ENCODE assay signal across 13 mouse cellular contexts in genomic region chr2:125452369-125453097, GRCm38 (mm10). TPM values are rescaled to one million over a fixed set of nuclear protein-coding genes. Genes with fewer than 3 reads are reported as not detected.
DNase-seq lines count a peak whose midpoint lies in the region; ATAC-seq and TF ChIP-seq lines count a peak whose summit lies in the region.
"Had no signal": no experiment of that assay in that cellular context is flagged by ENCODE, and none has a peak within 500 bp of the region (broad histone marks: within the 10 kb centered on the region; RNA-seq: fewer than 3 reads in every experiment).

No protein-coding gene starts in this region.

- no peak overlapping the region for H3K4me3 ChIP-seq in gastrocnemius, adult 2 months
- H3K4me3 ChIP-seq in lung, embryonic 14.5 days (ENCODE audit: low read depth, low read length) = no peak overlapping the region
- no peak overlapping the region for H3K4me3 ChIP-seq in heart, embryonic 16.5 days (ENCODE audit: low read length)
- H3K4me3 ChIP-seq in midbrain, embryonic 16.5 days (ENCODE audit: low read depth, low read length) = no peak overlapping the region
- H3K4me3 ChIP-seq: lung, embryonic 15.5 days; myocyte; stomach, embryonic 15.5 days had no signal

- WGBS in lung, embryonic 14.5 days = 47% methylated on average over 6 of the region's 6 CpGs
- 49% methylated on average over 6 of the region's 6 CpGs for WGBS in heart, embryonic 16.5 days
- 16% methylated on average over 6 of the region's 6 CpGs for WGBS in midbrain, embryonic 16.5 days

- no peak overlapping the region for H3K4me2 ChIP-seq in lung, embryonic 14.5 days
- H3K4me2 ChIP-seq in heart, embryonic 16.5 days (ENCODE audit: low read depth, low read length) = no peak overlapping the region
- no peak overlapping the region for H3K4me2 ChIP-seq in midbrain, embryonic 16.5 days (ENCODE audit: low read length)
- H3K4me2 ChIP-seq: lung, embryonic 15.5 days; stomach, embryonic 15.5 days had no signal

- H3K27me3 ChIP-seq in lung, embryonic 14.5 days (ENCODE audit: insufficient read depth, low read length) = no peaks in the 10 kb centered on the region
- H3K27me3 ChIP-seq in heart, embryonic 16.5 days (ENCODE audit: control insufficient read depth, insufficient read depth, low read length) = no peaks in the 10 kb centered on the region
- no peaks in the 10 kb centered on the region for H3K27me3 ChIP-seq in midbrain, embryonic 16.5 days (ENCODE audit: control insufficient read depth, insufficient read depth, low read depth, low read length)
- H3K27me3 ChIP-seq: lung, embryonic 15.5 days; stomach, embryonic 15.5 days had no signal

- no peaks in the 10 kb centered on the region for H3K36me3 ChIP-seq in lung, embryonic 14.5 days (ENCODE audit: insufficient read depth)
- no peaks in the 10 kb centered on the region for H3K36me3 ChIP-seq in heart, embryonic 16.5 days (ENCODE audit: control insufficient read depth, insufficient read depth)
- no peaks in the 10 kb centered on the region for H3K36me3 ChIP-seq in midbrain, embryonic 16.5 days (ENCODE audit: control insufficient read depth, insufficient read depth, low read length)
- H3K36me3 ChIP-seq: lung, embryonic 15.5 days; stomach, embryonic 15.5 days had no signal

- no peak for TF ChIP-seq CTCF in gastrocnemius, adult 2 months (IDR thresholded peaks at IDR 0.05)
- no peak for TF ChIP-seq CTCF in lung, embryonic 14.5 days (IDR thresholded peaks at IDR 0.05; ENCODE audit: low read depth)

- H3K27ac ChIP-seq in gastrocnemius, adult 2 months = peak overlapping the region; percentile 40; the same call in 1 of the 2 replicates
- 0 out of 2 replicates have a peak overlapping the region, but pooled peaks have one; percentile 16 for H3K27ac ChIP-seq in lung, embryonic 14.5 days (ENCODE audit: low read depth)
- H3K27ac ChIP-seq in heart, embryonic 16.5 days (ENCODE audit: low read length) = peak overlapping the region; percentile 49
- H3K27ac ChIP-seq in midbrain, embryonic 16.5 days (ENCODE audit: low read length) = no peak overlapping the region
- H3K27ac ChIP-seq: lung, embryonic 15.5 days; stomach, embryonic 15.5 days had no signal

- no peak for DNase-seq in gastrocnemius, adult 2 months
- no peak for DNase-seq in gastrocnemius, postnatal 36 days
- DNase-seq in lung, embryonic 14.5 days = no peak
- DNase-seq in lung, postnatal 4 days = no peak
- DNase-seq in left cerebral cortex, postnatal 4 days = no peak
- no peak for DNase-seq in frontal cortex, postnatal 25 days (ENCODE audit: low spot score in 2 of 2)
- DNase-seq: cerebellum, postnatal 25 days had no signal

- intact Hi-C loops in gastrocnemius, adult 2 months (cut with DNase I) = no loop called here
- intact Hi-C loops in gastrocnemius, postnatal 36 days (cut with DNase I) = no loop called here
- intact Hi-C loops in left cerebral cortex, postnatal 4 days (cut with DNase I) = no loop called here

- no peaks in the 10 kb centered on the region for H3K9me3 ChIP-seq in lung, embryonic 14.5 days (ENCODE audit: low read depth, low read length)
- no peaks in the 10 kb centered on the region for H3K9me3 ChIP-seq in heart, embryonic 16.5 days (replicated peaks; ENCODE audit: control insufficient read depth, low read length)
- no peaks in the 10 kb centered on the region for H3K9me3 ChIP-seq in midbrain, embryonic 16.5 days (replicated peaks; ENCODE audit: control insufficient read depth, low read length, poor library complexity, severe bottlenecking)
- H3K9me3 ChIP-seq: lung, embryonic 15.5 days; stomach, embryonic 15.5 days had no signal

- H3K4me1 ChIP-seq in lung, embryonic 14.5 days (ENCODE audit: insufficient read depth) = peaks cover 3% of the 10 kb centered on the region; the same call in 1 of the 2 replicates
- H3K4me1 ChIP-seq in heart, embryonic 16.5 days (ENCODE audit: control insufficient read depth, insufficient read depth, low read length) = 0 out of 2 replicates have a peak, but pooled peaks cover 3% of the 10 kb centered on the region
- peaks cover 10% of the 10 kb centered on the region; the same call in 1 of the 2 replicates for H3K4me1 ChIP-seq in midbrain, embryonic 16.5 days (ENCODE audit: control insufficient read depth, insufficient read depth, low read length)
- H3K4me1 ChIP-seq: stomach, embryonic 15.5 days had no signal

- no peak overlapping the region for H3K9ac ChIP-seq in lung, embryonic 14.5 days
- no peak overlapping the region for H3K9ac ChIP-seq in heart, embryonic 16.5 days (ENCODE audit: low read length)
- no peak overlapping the region for H3K9ac ChIP-seq in midbrain, embryonic 16.5 days (ENCODE audit: low read depth, low read length)
- H3K9ac ChIP-seq: lung, embryonic 15.5 days; stomach, embryonic 15.5 days had no signal

- ATAC-seq in lung, embryonic 14.5 days (ENCODE audit: insufficient read depth) = no peak
- peak; percentile 47 for ATAC-seq in heart, embryonic 16.5 days (replicated peaks; ENCODE audit: extremely low read depth, insufficient read depth, low FRiP score)
- peak; percentile 66 for ATAC-seq in midbrain, embryonic 16.5 days

RNA-seq across cellular contexts. Expression of gene Gm9913, which starts 52.4 kb away (rescaled TPM):
- total RNA-seq in gastrocnemius, adult 2 months (2021) = under 1 TPM in 1 of 2 experiments, not detected in 1; 0.08 TPM
- under 1 TPM in 1 of 2 experiments, not detected in 1; 0.10 TPM for total RNA-seq in gastrocnemius, postnatal 36 days (2021)
- polyA plus RNA-seq in lung, embryonic 14.5 days (2014; fragmentation: Nextera tagmentation; extraction: Ambion mirVana) = 0.42 and 0.68 TPM in 2 replicates
- polyA plus RNA-seq in heart, embryonic 16.5 days (2015; fragmentation: Nextera tagmentation; extraction: Ambion mirVana) = 0.29 and 0.32 TPM in 2 replicates
- 0.09 and 0.14 TPM in 2 replicates for polyA plus RNA-seq in midbrain, embryonic 16.5 days (2015; fragmentation: Nextera tagmentation; extraction: Ambion mirVana)
- under 1 TPM; 0.24 to 0.40 TPM for total RNA-seq in left cerebral cortex, postnatal 4 days (2021)
- total RNA-seq: hematopoietic stem cell, adult 5-6 weeks had no signal

RNA-seq across cellular contexts. Expression of gene Fbn1, which starts 55.3 kb away (rescaled TPM):
- 10 to 100 TPM; 33.1 to 55.3 TPM for total RNA-seq in gastrocnemius, adult 2 months (2021)
- 10 to 100 TPM; 58.1 to 62.0 TPM for total RNA-seq in gastrocnemius, postnatal 36 days (2021)
- polyA plus RNA-seq in lung, embryonic 14.5 days (2014; fragmentation: Nextera tagmentation; extraction: Ambion mirVana) = 52.4 and 53.1 TPM in 2 replicates
- polyA plus RNA-seq in heart, embryonic 16.5 days (2015; fragmentation: Nextera tagmentation; extraction: Ambion mirVana) = 14.8 and 19.4 TPM in 2 replicates
- polyA plus RNA-seq in midbrain, embryonic 16.5 days (2015; fragmentation: Nextera tagmentation; extraction: Ambion mirVana) = 1.8 and 2.1 TPM in 2 replicates
- 10 to 100 TPM; 17.4 to 18.3 TPM for total RNA-seq in left cerebral cortex, postnatal 4 days (2021)
